Mouse (Mus musculus) adipocyte (in vitro differentiated cells): ENCODE data around the gene Trim2.
A peak's percentile ranks its signal among the peaks of the same experiment; 100 is the strongest.

Experiments used
- DNase-seq: peaks from one replicate; pipeline ENCODE4 v3.0.0-alpha.2; 2016; ENCODE audit warnings: low spot score

Trim2 gene

DNA sequence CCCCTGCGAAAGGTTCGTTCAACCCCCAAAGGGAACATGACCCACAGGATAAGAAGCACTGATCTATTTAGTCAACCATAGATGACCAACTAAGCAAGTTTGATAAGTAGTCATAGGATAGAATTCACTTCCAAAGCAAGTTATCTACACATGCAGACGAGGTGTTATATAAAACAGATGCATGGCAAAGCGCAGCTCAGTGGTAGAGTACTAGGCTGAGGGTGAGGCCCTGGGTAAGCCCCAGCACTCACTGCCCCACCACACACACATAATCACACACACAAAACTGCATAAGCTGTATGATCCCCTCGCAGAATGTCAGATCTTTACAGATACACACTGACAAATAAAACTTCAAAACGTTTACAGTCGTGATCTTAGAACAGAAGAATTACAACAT is 170.2 kb downstream of the Trim2 start:
- DNase-seq = no peak

DNA sequence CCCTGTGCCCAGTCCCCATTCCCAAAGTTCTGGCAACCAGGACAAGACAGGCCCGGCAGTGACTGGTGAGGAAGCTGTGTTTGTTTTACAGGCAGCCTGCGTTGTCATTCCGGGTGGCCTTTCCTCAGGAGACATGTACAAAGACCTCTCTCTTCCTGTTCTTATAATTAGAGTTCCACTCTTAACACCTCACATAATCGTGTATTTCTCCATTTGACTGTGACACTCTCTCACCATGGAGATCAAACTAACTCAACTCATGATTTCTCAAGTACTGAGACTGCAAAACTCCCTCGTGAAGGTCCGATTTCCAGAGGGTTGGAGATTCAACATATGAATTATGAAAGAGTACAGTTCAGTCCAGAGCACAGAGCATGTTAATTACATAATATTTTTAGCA is 170.7 kb downstream of the Trim2 start:
- DNase-seq = no peak

DNA sequence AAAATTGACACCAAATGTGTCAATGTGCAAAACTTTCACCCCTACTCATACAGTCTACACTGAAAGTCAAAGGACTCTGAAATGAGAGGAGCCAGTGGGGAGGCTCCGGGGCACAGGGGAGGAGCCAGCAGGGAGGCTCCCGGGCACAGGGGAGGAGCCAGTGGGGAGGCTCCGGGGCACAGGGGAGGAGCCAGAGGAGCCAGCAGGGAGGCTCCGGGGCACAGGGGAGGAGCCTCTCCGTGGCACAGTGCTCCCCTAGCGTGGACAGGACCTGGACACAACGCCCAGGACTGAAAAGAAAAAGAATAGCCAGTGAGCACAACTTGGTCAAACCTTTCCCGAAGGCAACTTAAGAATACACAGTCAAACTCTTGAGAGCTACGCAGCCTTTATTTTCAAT is 171.3 kb downstream of the Trim2 start:
- no peak for DNase-seq

DNA sequence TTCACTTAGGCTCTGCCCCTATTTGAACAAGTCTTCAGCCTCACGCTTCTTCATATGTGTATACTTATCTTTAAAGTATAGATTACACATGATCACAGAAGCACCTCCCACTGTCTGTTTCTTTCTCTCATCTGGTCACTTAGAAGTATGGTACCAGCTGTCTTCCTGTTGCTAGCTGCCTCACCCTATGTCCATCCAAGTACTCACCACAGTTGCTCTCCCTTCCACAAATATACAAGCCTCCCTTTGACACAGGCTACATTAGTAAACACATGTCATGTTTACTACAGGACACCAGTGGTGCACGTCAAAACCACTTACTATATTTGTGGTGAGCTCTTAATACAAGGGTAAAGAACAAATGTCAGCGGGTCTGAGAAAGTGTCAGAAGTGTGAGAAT is 175.3 kb downstream of the Trim2 start:
- no peak for DNase-seq

DNA sequence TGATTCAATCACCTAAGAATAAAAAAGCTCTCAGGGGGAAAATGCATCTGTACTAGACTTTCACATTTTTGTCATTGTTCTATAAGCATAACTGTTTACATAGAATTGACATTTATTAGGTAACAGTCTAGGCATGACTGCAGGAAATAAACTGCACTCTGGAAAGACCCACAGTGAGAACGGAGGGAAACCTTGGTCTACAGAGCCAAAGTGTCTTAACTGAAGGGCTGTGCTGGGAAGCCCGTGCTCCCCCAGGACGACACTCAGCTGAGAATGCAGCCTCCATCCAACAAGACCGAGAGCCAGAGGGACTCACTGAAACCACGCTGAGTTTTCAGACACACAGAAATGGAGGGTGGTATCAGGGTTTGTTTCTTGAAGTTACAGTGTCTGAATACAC is 175.9 kb downstream of the Trim2 start:
- DNase-seq = no peak

DNA sequence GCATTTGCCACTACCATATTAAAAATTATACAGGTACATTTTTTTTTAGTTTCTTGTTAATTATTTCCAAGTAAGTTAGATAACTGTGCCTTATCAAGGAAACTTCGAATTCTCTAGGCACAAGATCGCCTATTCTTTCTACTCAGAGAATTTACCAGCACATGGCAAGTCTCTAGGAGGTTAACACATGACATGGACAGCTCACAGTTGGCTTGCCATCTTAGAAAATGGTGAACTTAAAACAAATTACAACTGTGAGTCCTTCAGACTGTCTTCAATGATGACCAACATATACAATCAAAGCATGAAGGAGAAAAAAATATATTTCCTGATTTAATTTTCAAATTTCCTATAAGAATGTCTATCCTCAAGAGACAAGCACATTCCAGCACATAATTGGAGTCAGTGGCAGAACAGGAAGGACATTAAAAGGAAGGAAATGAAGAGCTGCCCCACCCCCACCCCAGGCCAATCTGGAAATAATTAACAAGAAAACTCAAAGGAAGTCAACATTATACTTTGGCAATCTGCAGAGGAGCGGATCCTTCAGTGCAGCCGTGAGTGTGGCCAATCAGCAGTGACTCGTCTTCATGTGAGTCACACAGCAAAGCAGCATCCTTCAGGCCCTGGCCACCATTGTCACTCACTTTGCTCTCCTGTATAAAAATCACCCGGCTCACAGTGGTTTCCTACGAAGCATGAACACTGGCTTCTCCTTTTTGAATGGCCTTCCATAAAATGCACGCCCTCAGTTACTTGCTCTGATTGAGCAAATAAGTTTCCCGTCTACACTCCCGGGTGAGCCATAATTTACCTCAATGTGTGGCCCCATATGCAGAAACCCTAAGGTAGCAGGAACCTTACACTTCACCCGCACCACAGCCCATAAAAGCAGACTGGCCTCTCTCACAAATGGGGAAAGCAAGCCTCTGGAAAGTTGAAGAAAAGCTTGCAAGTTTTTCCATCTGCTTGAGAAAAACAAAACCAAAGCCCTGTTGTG is 177.5 kb downstream of the Trim2 start:
- no peak for DNase-seq

DNA sequence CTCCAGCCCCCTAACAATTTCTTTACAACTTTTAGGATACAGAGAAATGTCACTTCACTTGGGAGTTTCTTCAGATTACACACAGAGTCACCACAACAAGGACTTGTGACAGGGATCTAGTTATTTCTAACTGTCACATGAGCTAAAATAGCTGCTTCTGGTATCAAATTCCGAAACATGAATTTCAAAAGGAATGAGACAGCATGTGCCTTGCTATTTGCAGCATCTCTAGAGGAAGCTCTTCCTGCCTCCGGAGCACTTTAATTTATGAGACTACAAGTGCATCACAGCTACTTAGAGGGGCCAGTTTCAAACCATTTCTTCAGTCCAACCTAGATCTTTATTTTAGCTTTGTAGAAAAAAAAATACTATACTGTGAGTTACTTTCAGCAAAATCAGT is 179.2 kb downstream of the Trim2 start:
- no peak for DNase-seq

DNA sequence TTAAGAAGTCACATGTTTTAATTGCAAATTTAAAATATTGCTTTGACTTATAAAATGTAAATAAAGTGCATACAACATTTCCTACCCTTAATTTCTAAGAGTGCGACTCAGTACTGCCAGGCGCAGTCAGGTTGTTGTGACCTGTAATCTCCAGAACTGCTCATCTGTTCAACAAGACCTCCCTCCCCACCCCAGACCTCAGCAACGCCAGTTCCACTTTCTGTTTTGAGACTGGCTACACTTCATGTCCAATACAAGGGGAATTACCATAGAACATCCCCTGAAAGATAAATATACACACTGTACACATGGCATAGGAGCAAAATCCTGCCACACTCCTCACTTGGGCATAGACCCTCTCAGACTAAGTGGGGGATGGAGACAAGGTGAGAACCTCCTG is 180.0 kb downstream of the Trim2 start:
- DNase-seq = no peak

DNA sequence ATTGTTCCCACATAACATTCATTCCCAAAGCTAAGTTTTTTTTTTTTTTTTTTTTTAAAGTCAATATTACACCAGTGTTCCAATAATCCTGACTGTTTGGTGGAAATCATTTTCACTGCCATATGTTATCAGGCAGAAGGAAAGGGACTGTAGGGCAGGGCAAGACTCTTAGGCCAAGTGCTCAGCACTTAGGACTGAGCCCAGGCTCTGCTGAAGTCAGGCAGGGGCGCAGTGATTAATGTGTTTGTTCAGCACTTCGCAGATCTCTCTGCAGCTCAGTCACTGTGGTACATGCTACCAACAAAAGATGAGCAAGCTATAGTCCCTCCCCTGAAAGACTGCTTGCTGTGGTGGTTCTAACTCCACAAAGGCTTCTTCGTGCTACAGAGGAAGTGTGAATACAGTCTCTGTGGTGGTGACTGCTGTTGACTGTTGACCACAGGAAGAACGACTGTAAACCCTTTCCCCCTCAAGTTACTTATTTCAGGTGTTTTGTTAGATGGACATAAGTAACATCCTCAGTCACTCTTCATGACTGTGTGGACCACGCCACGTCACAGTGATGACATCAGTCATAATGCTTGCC is 180.9 kb downstream of the Trim2 start:
- DNase-seq = no peak

DNA sequence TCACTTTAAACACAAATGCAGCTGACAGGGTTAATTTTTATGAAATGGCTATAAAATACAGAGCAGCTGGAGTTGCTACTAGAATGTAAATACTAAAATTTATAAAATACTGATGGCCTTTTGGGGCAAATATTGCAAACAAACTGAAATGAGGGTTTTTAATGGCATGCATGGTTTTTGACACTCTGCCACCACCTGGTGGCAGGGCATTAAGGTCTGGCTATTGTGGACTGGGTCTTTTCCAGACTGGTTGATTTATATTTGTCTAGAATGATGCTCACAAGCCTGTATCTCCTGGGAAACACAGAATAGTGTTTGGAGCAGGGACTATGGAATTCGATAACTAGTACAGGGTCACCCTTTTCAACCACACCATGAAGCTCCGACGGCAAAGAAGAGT is 183.2 kb downstream of the Trim2 start:
- peak; percentile 81 for DNase-seq

DNA sequence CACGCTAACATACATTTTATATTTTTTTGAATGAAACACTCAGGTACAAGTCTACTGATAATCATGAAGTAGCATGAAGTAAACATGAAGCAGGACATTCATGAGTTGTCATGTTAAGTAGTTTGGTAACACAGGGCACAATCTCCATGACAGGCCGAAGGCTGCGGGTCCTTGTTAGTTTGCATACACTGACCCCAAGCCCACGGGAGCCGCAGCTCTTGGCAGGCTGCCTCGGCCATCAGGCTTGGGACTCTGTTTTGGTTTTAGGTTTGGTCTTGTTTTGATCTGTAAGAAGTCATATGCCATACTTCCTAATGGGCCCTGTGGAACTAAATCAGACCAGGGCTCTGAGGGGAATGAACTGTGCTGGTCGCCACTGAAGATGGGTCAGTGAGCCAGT is 188.0 kb downstream of the Trim2 start:
- no peak for DNase-seq

DNA sequence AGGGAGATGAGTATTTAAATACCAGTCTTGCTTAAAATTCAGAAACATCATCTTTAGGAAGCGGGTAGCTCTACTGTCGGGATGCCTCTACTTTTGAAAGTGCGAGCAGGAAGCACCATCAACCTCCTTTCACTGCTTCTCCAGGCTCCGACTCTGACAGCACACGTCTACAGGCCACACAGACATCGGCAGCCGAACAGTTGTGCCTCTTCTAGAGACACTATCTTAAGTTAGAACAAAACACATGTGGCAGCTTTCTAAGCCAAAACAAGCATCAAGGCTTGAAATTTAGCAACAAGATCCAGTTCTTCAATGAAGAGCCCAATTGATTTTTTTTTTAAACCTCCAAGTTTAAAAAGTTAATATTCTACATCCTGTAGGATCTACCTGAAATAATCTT is 188.5 kb downstream of the Trim2 start:
- no peak for DNase-seq
